9 mouse cellular contexts compared by ENCODE assay signal in the genomic region with DNA sequence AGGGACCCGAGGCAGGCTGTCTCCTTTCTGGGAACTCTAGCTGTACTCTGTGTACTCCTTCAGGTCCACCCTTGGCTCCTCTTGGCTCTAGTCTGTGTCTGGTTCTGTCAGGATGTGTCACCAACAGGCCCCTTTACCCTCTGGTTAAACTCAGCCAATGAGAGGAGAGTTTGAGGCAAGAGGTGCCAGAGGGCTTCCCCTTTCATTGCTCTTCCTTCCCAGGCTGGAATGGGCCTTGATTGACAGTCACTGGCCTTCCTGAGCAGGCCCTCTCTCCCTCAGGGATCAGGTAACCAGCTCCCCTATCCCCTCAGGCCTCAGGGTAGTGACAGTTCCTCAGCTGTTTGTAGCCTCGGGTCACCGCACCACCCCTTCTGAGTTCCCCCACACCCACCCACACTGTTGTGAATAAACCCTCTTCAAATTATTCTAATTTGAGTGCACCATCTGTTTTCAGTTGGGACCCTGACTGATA. TPM values are rescaled to one million over a fixed set of nuclear protein-coding genes. Genes with fewer than 3 reads are reported as not detected.
A peak's percentile ranks its signal among the peaks of the same experiment; 100 is the strongest.
DNase-seq lines count a peak whose midpoint lies in the region; ATAC-seq and TF ChIP-seq lines count a peak whose summit lies in the region.
"Had no signal": no experiment of that assay in that cellular context is flagged by ENCODE, and none has a peak within 500 bp of the region (broad histone marks: within the 10 kb centered on the region; RNA-seq: fewer than 3 reads in every experiment).

No protein-coding gene starts in this region.

- H3K4me1 ChIP-seq in spleen, adult 2 months (ENCODE audit: control insufficient read depth, insufficient read depth, insufficient read length): peaks cover 17% of the 10 kb centered on the region

- TF ChIP-seq CTCF in gastrocnemius, adult 2 months (IDR thresholded peaks at IDR 0.05): no peak
- TF ChIP-seq CTCF in spleen, adult 2 months (IDR thresholded peaks at IDR 0.05; ENCODE audit: extremely low read depth, insufficient read depth, insufficient read length, insufficient replicate concordance): no peak

- peak overlapping the region; percentile 68 for H3K27ac ChIP-seq in gastrocnemius, adult 2 months
- peak overlapping the region; percentile 59 for H3K27ac ChIP-seq in spleen, adult 2 months (ENCODE audit: insufficient read depth, low read length)
- H3K27ac ChIP-seq: intestine, embryonic 15.5 days had no signal

- H3K27me3 ChIP-seq in spleen, adult 2 months (ENCODE audit: control insufficient read depth, insufficient read depth, low read length): no peaks in the 10 kb centered on the region
- H3K27me3 ChIP-seq: intestine, embryonic 15.5 days had no signal

- no peak for TF ChIP-seq POLR2A in spleen, adult 2 months (IDR thresholded peaks at IDR 0.05; ENCODE audit: low read depth, low read length)

- no peak overlapping the region for H3K4me3 ChIP-seq in gastrocnemius, adult 2 months
- no peak overlapping the region for H3K4me3 ChIP-seq in spleen, adult 2 months (ENCODE audit: extremely low read depth, insufficient read depth, insufficient read length)
- H3K4me3 ChIP-seq: intestine, embryonic 15.5 days had no signal

- intact Hi-C loops in gastrocnemius, adult 2 months (cut with DNase I): loop anchor here (5.0 kb wide), 2 partner anchors 34 to 81 kb away; no protein-coding TSS in a partner anchor
- intact Hi-C loops in gastrocnemius, postnatal 36 days (cut with DNase I): loop anchor here (5.0 kb wide), 1 partner anchor 81 kb away; no protein-coding TSS in a partner anchor

- H3K36me3 ChIP-seq in spleen, adult 2 months (ENCODE audit: control insufficient read depth, insufficient read depth, low read length): no peaks in the 10 kb centered on the region
- H3K36me3 ChIP-seq: intestine, embryonic 15.5 days had no signal

- DNase-seq in gastrocnemius, adult 2 months: peak; percentile 38
- DNase-seq in gastrocnemius, postnatal 36 days: no peak
- DNase-seq in spleen, adult 2 months (ENCODE audit: low read depth in 1 of 2, low spot score in 2 of 2): no peak
- no peak for DNase-seq in spleen, postnatal 14 days (ENCODE audit: low spot score in 2 of 2)
- DNase-seq in lung, postnatal 10 days: peak; percentile 22
- DNase-seq in cerebellum, adult 11 months: no peak
- no peak for DNase-seq in cerebellum, adult 9-11 months

- 40% methylated on average over 3 of the region's 3 CpGs for WGBS in spleen, adult 2 months

- no peak for ATAC-seq in cerebellum, adult (ENCODE audit: insufficient number of reproducible peaks, low FRiP score, low TSS enrichment)

RNA-seq across cellular contexts. Expression of a gene that starts 28.1 kb away (rescaled TPM):
- 100 to 1,000 TPM; 569 to 658 TPM for total RNA-seq in gastrocnemius, adult 2 months (2021)
- total RNA-seq in gastrocnemius, postnatal 36 days (2021): 100 to 1,000 TPM; 615 to 657 TPM
- 47.6 and 51.1 TPM in 2 replicates for polyA plus RNA-seq in spleen, adult 2 months (2012; rRNA removed)

RNA-seq across cellular contexts. Expression of a gene that starts 40.8 kb away (rescaled TPM):
- 10 to 100 TPM; 24.3 to 27.0 TPM for total RNA-seq in gastrocnemius, adult 2 months (2021)
- total RNA-seq in gastrocnemius, postnatal 36 days (2021): 10 to 100 TPM; 20.2 to 26.5 TPM
- 40.9 and 61.5 TPM in 2 replicates for polyA plus RNA-seq in spleen, adult 2 months (2012; rRNA removed)

Comparison
In these comparisons a context has a peak if more than half of its experiments do, and no peak if none do; other contexts are left out.
1. DNase-seq: peak in gastrocnemius, adult 2 months (single experiment) and lung, postnatal 10 days (single experiment); none in gastrocnemius, postnatal 36 days (0 of 2), spleen, adult 2 months (0 of 2), spleen, postnatal 14 days (0 of 2), cerebellum, adult 11 months (single experiment) and cerebellum, adult 9-11 months (single experiment).